Mouse (Mus musculus) midbrain, embryonic 12.5 days (tissue): ENCODE data around the gene Ptgfrn. TPM values are rescaled to one million over a fixed set of nuclear protein-coding genes. Genes with fewer than 3 reads are reported as not detected.

Experiments
- ATAC-seq: fragments of 200-750 bp; cut with Nextera tagmentation; 2 replicates; pipeline ENCODE4 v1.8.0; 2017; ENCODE audit warnings: low read depth, moderate TSS enrichment, moderate library complexity; ENCODE audit not compliant: low FRiP score
- H3K27ac ChIP-seq: fragments of 300-500 bp; sonication (generic); replicated peaks from 2 replicates; pipeline ENCODE4 v1.5.1; 2016; ENCODE audit warnings: mild to moderate bottlenecking
- H3K27me3 ChIP-seq: fragments of 300-500 bp; sonication (generic); 2 replicates; pipeline ENCODE4 v1.6.1; 2016; ENCODE audit warnings: mild to moderate bottlenecking
- H3K36me3 ChIP-seq: fragments of 300-500 bp; sonication (generic); 2 replicates; pipeline ENCODE4 v1.6.1; 2016
- H3K4me1 ChIP-seq: fragments of 300-500 bp; sonication (generic); 2 replicates; pipeline ENCODE4 v1.6.1; 2016
- H3K4me2 ChIP-seq: fragments of 300-500 bp; sonication (generic); replicated peaks from 2 replicates; pipeline ENCODE4 v1.6.1; 2016; ENCODE audit warnings: mild to moderate bottlenecking, moderate library complexity
- H3K4me3 ChIP-seq: fragments of 300-500 bp; sonication (generic); 2 replicates; pipeline ENCODE4 v1.5.1; 2016; ENCODE audit warnings: mild to moderate bottlenecking
- H3K9ac ChIP-seq: fragments of 300-500 bp; sonication (generic); replicated peaks from 2 replicates; pipeline ENCODE4 v1.6.1; 2016; ENCODE audit warnings: mild to moderate bottlenecking, moderate library complexity
- H3K9me3 ChIP-seq: fragments of 300-500 bp; sonication (generic); 2 replicates; pipeline ENCODE4 v1.6.1; 2016; ENCODE audit warnings: mild to moderate bottlenecking
- WGBS: fragments of 180-500 bp; shearing (Covaris S2); methylation state at CpG from one replicate; pipeline ENCODE4 v1.1.7; 2016; 5-methylcytosine and 5-hydroxymethylcytosine counted together
- polyA plus RNA-seq: library from polyadenylated mRNA; unstranded; fragments of >200 nt; fragmentation: Nextera tagmentation; extraction: Ambion mirVana; gene quantifications from 2 replicates; pipeline ENCODE4 v1.2.1, GENCODE M21; 2016

Gene Ptgfrn
- polyA plus RNA-seq, 1 experiment from 2014 or later, result 1.9 TPM

DNA sequence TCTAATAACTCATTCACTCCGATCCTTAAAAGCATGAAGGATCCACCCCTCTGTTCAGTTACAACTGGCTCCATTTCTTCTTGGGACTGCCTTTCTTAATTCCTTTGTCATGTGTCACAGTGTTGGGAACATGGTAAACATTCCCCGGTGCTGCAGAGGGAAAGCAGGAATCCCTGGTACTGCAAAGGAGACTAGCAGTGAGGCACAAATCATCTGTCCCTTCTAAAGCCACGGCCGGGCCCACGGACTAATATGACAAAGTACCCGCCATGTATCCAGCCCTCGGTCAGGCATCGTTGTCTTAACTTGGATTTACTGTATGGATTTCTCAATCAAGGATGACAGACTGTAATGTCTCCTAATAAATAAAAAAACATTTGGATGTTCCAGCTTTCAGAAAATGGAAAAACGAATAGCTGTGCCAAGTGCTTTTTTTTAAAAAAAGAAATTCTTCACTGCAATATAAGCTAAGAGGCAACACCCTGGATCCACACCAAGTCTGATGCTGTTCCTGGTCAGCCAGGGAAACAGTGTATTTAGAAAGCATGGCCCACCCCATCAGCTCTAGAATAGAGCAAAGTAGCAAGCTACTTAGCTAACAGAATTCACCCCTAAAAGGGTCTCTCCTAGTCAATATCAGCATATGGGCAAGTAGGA lies 10.2 kb downstream of the Ptgfrn start:
- no peaks in the 10 kb centered on the region for H3K9me3 ChIP-seq
- no peak overlapping the region for H3K27ac ChIP-seq
- H3K9ac ChIP-seq, result no peak overlapping the region
- 87% methylated on average over 9 of the region's 9 CpGs for WGBS
- 0 out of 2 replicates have a peak, but pooled peaks cover 3% of the 10 kb centered on the region for H3K27me3 ChIP-seq
- ATAC-seq, result no peak
- H3K36me3 ChIP-seq, result no peaks in the 10 kb centered on the region
- peaks cover 32% of the 10 kb centered on the region; the same call in 1 of the 2 replicates for H3K4me1 ChIP-seq
- H3K4me3 ChIP-seq, result no peak overlapping the region
- H3K4me2 ChIP-seq, result no peak overlapping the region

DNA sequence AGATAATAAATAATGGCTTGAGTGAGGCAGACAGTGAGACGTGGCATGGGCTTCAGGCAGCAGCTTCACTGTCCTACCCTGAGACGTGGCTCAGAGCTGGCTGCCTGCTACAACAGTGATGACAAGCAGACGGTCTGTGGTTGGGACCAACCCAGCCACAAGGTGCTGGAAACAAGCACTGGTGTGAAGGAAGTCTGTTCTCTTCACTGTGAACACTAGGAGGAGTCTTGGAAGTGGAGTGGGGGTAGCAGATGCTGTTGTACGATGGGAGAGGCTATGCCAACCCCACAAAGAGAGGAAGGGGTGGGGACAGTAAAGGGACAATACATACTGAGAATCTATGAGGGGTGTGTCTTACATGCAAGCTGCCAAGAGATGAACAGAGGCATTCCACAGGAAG lies 12.0 kb downstream of the Ptgfrn start:
- H3K9ac ChIP-seq, result no peak overlapping the region
- H3K4me1 ChIP-seq, result peaks cover 27% of the 10 kb centered on the region; the same call in 1 of the 2 replicates
- no peak overlapping the region for H3K27ac ChIP-seq
- H3K27me3 ChIP-seq, result 0 out of 2 replicates have a peak, but pooled peaks cover 3% of the 10 kb centered on the region
- no peak overlapping the region for H3K4me2 ChIP-seq
- H3K9me3 ChIP-seq, result no peaks in the 10 kb centered on the region
- ATAC-seq, result no peak
- WGBS, result 68% methylated on average over 4 of the region's 4 CpGs
- no peaks in the 10 kb centered on the region for H3K36me3 ChIP-seq
- no peak overlapping the region for H3K4me3 ChIP-seq

DNA sequence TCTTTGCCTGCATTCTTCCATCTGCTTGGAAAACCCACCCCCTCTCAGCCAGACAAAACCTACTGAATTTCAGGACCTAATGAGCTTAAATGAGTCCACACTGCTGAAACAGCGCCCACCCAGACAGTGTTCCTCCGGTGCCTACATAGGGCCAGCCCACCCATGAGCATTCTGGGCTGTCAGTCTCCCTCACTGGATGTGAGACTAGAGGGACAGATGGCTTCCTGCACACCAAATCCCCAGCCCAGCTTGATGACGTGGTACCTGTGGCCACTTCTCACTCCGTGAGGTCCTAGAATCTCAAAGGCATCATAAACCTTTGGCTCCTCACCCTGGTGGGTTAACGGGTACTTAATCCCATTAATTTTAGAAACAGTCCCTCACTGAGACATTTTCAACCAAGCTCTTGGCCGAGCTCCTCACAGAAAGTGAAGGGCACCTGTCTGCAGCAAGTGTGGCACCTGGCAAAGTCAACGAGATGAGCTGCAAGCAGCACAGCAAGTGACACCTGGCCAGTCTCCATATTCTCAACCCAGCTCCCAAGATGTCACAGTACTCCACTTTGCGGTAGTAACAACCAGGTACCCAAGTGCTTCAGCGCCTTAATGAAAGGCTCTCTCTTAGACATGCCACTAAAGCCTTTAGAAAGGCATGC lies 12.8 kb downstream of the Ptgfrn start:
- ATAC-seq, result no peak
- H3K4me1 ChIP-seq, result peaks cover 32% of the 10 kb centered on the region
- H3K36me3 ChIP-seq, result no peaks in the 10 kb centered on the region
- WGBS, result 70% methylated on average over 9 of the region's 9 CpGs
- no peak overlapping the region for H3K4me2 ChIP-seq
- 0 out of 2 replicates have a peak, but pooled peaks cover 3% of the 10 kb centered on the region for H3K27me3 ChIP-seq
- no peaks in the 10 kb centered on the region for H3K9me3 ChIP-seq
- no peak overlapping the region for H3K4me3 ChIP-seq
- H3K27ac ChIP-seq, result no peak overlapping the region
- H3K9ac ChIP-seq, result no peak overlapping the region

DNA sequence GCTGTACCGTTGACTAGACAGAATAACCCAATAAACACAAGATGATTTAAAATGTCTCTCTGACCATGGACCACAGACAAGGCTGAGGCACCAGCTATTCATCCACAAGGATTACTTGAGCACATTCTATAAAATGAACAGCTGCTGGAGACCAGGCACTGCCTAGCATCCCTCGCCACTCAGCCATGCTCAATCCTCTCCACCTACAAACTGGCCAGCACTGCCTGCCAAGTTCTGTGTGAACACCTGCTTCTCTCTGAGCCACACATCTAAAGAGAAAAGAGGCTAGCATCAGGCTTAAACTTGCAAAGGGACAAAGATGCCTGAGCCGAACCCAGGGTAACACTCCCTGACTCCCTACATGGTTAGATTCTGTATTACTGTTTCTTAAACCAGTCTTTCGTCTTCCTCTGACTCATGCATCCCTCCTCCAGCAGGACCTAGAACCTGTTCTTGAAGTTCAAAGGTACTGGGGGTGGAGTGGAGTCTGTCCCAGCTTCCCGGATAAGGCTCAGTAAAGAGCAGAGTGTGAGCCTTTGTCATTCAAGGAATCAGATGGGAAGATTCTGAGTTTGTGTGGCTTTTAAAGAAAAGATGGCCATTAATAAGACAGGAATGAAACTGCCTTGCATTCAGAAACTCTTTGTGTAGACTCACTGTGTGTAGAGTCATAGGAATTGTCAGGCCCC lies 14.2 kb downstream of the Ptgfrn start:
- 77% methylated on average over 5 of the region's 5 CpGs for WGBS
- ATAC-seq, result no peak
- H3K36me3 ChIP-seq, result no peaks in the 10 kb centered on the region
- no peak overlapping the region for H3K4me2 ChIP-seq
- H3K27ac ChIP-seq, result no peak overlapping the region
- no peak overlapping the region for H3K9ac ChIP-seq
- no peaks in the 10 kb centered on the region for H3K9me3 ChIP-seq
- 0 out of 2 replicates have a peak, but pooled peaks cover 3% of the 10 kb centered on the region for H3K27me3 ChIP-seq
- H3K4me1 ChIP-seq, result peaks cover 30% of the 10 kb centered on the region
- no peak overlapping the region for H3K4me3 ChIP-seq

DNA sequence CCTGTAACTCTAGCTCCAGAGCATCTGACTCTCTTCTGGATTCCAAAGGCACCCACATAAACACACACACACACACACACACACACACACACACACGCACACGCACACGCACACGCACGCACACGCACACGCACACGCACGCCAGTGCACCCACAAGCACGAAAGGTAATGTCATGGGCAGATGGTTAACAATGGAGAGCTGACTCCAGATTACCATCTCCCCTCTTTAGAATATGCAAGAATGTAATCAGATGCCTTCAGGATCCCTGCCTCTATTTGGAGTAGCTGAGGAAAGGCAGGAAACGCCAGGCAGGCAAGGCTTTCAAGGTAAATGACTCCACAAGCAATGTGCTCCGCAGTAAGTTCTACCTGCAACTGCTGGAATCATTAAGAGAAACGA lies 17.9 kb downstream of the Ptgfrn start:
- WGBS, result 75% methylated on average over 13 of the region's 13 CpGs
- H3K4me1 ChIP-seq, result peaks cover 22% of the 10 kb centered on the region
- no peaks in the 10 kb centered on the region for H3K9me3 ChIP-seq
- H3K27me3 ChIP-seq, result no peaks in the 10 kb centered on the region
- no peak overlapping the region for H3K4me2 ChIP-seq
- no peaks in the 10 kb centered on the region for H3K36me3 ChIP-seq
- no peak overlapping the region for H3K27ac ChIP-seq
- H3K9ac ChIP-seq, result no peak overlapping the region
- ATAC-seq, result no peak
- no peak overlapping the region for H3K4me3 ChIP-seq

DNA sequence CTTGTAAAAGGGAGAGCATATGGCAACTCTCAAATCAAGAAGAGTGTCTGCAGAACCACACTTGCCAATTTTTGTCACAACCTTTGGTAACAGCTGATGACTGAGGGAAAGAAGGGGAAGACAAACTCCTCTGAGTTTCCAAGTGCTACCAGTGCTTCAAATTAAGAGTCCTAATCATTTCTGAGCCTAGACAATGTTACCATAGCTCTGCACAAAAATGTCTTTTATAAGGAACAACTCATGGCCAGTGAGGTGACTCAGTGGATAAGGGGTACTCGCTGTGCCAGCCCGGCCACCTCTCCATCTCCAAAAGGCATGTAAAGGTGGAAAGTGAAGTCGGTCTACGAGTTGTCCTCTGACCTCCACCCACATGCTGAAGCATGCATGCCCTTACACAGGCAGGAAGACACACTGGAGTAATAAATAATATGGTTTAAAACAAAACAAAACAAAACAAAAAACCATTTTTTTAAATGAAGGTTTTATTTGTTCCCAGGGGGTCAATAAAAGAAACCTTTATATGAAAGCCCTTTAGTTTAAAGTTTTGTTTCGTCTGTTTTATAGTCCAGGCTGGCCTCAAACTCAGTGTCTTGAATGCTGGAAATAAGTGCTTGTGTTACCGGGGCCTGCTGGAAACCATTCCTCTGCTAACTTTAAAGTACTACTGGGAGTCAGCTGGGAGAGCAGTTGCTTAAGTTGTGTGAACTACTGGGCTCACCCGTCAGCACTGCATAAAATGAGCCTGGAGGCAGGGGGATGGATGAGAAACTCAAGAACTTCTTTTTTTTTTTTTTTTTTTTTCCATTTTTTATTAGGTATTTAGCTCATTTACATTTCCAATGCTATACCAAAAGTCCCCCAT lies 23.3 kb downstream of the Ptgfrn start:
- Histone ChIP-seq H3K9ac (no peak overlapping the region), H3K27ac (no peak overlapping the region), H3K27me3 (no peaks in the 10 kb centered on the region), H3K4me3 (no peak overlapping the region), H3K9me3 (no peaks in the 10 kb centered on the region), H3K4me1 (no peaks in the 10 kb centered on the region), H3K36me3 (no peaks in the 10 kb centered on the region), H3K4me2 (no peak overlapping the region)
- ATAC-seq, result no peak
- 83% methylated on average over 7 of the region's 7 CpGs for WGBS

DNA sequence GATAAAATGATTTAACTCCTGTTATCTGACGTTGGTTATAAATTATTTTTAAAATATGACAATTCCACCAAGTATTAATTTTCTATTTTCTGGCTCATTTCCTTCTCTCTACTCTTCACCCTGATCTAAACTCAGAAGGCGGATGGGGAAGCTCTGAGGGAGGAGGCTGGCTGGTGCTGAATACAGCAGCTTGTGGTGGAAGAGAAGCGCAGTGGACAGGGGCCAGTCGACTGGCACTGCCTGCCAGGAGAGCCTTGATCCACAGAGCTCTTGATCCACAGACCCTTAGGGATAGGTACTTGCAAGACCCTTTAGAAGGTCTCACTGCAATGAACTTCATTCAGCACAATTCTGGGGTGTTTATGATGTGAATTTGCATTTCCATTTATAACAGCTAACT lies 29.2 kb downstream of the Ptgfrn start:
- H3K9me3 ChIP-seq, result no peaks in the 10 kb centered on the region
- ATAC-seq, result no peak
- H3K4me3 ChIP-seq, result no peak overlapping the region
- no peaks in the 10 kb centered on the region for H3K4me1 ChIP-seq
- no peak overlapping the region for H3K9ac ChIP-seq
- H3K27ac ChIP-seq, result no peak overlapping the region
- H3K27me3 ChIP-seq, result no peaks in the 10 kb centered on the region
- H3K36me3 ChIP-seq, result peaks cover 6% of the 10 kb centered on the region; the same call in 1 of the 2 replicates
- H3K4me2 ChIP-seq, result no peak overlapping the region
- WGBS, result 92% methylated on average over 4 of the region's 4 CpGs

DNA sequence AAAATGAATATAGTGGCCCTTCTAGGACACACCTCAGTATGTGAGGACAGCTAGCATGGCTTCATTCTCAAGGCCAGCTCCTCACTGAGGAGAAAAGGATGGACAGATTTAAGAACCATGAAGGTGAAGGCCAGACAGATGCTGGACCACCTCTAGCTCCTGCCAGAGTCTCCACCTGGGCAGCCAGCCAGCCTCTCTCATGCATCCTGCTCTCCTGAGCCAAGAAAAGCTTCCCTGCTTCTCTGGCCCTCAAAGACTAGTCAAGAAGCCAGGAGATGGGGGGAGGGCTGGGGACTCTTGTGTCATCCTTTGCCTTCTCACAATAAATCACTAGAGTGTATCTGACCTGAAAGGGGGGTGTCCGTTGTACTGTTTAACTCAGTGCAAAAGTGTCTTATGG lies 31.7 kb downstream of the Ptgfrn start:
- WGBS, result 89% methylated on average over 1 of the region's 1 CpGs
- no peaks in the 10 kb centered on the region for H3K27me3 ChIP-seq

DNA sequence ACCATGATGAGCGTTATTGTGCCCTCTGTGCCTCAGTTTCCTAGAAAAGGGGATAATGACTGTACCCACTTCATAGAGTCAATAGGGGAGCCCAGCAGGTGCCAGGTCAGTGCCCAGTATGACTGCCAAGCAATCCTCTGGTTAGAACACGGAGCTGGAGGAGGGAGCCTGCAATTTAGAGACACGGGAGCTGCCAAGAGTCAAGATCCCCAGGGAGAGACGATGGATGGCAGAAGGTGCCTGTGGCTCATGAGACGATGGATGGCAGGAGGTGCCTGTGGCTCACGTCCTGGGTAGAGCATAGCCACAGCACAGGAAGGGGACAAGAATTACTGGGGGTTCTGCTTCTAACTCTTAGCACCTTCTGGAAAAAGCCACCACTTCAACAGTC lies 32.4 kb downstream of the Ptgfrn start:
- Histone ChIP-seq H3K9me3 (no peaks in the 10 kb centered on the region), H3K9ac (no peak overlapping the region), H3K4me2 (no peak overlapping the region), H3K27me3 (no peaks in the 10 kb centered on the region), H3K27ac (no peak overlapping the region), H3K36me3 (peaks cover 6% of the 10 kb centered on the region; the same call in 1 of the 2 replicates), H3K4me3 (no peak overlapping the region), H3K4me1 (peaks cover 4% of the 10 kb centered on the region; the same call in 1 of the 2 replicates)
- 92% methylated on average over 6 of the region's 6 CpGs for WGBS
- ATAC-seq, result no peak

More for the DNA sequence above, 31.7 kb downstream of the Ptgfrn start:
- no peak overlapping the region for H3K27ac ChIP-seq
- H3K4me1 ChIP-seq, result no peaks in the 10 kb centered on the region
- H3K9ac ChIP-seq, result no peak overlapping the region
- ATAC-seq, result no peak
- no peak overlapping the region for H3K4me3 ChIP-seq
- H3K9me3 ChIP-seq, result no peaks in the 10 kb centered on the region
- no peak overlapping the region for H3K4me2 ChIP-seq
- H3K36me3 ChIP-seq, result peaks cover 6% of the 10 kb centered on the region; the same call in 1 of the 2 replicates

DNA sequence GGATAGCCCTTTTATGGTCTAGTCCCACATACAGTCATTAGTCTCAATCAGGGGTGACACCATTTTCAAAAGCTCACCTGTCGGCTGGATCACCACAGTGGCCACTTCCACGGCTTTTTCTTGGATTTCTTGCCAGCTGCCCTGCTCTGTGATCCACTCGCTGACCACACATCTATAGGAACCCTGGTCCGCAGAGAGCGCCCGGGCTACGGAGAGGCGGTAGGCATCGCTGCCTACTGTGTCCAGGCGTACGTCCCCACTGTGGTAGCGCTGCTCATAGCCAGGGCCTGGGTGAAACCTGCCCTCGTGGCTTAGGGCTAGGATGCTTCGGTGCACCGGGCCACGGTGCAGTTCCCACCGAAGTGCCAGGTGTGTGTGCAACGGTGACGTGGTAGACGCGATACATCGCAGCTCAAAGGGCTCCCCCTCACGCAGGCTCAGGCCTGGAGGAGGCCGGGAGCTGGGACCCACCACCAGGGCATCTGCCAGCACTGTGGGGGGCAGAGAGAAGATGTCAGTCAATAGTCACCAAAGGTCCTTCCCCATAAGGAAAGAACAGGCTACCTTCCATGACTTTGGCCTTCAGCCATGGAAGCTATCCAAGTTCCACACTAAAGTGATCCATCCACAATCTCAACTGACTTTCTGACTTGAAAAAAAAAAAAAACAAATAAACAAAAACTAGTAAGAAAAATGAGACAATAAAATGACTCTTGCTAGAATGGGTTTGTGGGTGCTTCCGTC lies 32.9 kb downstream of the Ptgfrn start:
- H3K4me3 ChIP-seq, result no peak overlapping the region
- H3K27ac ChIP-seq, result no peak overlapping the region
- peaks cover 9% of the 10 kb centered on the region for H3K4me1 ChIP-seq
- no peak for ATAC-seq
- H3K36me3 ChIP-seq, result peaks cover 6% of the 10 kb centered on the region; the same call in 1 of the 2 replicates
- H3K4me2 ChIP-seq, result no peak overlapping the region
- WGBS, result 96% methylated on average over 25 of the region's 25 CpGs
- no peaks in the 10 kb centered on the region for H3K9me3 ChIP-seq
- H3K27me3 ChIP-seq, result no peaks in the 10 kb centered on the region
- no peak overlapping the region for H3K9ac ChIP-seq

DNA sequence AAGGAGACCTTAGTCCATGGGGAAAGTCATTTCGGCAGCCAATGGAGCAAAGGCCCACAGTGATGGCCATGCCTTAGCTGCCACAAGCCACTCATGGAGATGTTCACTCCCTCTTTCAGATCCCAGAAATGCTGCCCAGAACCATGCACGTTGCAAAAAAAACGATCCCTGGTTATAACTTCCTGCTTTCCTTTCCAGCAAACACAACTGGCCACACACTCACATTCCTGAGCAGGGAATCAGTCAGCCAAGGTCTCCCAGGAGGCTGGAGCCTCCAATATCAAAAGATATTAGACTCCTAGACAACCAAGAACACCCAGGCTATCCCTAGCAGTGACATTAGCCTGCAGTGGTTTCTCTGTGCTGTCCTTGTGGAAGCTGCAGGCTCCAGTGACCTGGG lies 34.2 kb downstream of the Ptgfrn start:
- H3K4me3 ChIP-seq, result no peak overlapping the region
- H3K9me3 ChIP-seq, result no peaks in the 10 kb centered on the region
- H3K36me3 ChIP-seq, result peaks cover 6% of the 10 kb centered on the region; the same call in 1 of the 2 replicates
- no peak overlapping the region for H3K27ac ChIP-seq
- no peak overlapping the region for H3K4me2 ChIP-seq
- H3K27me3 ChIP-seq, result no peaks in the 10 kb centered on the region; the same call in 1 of the 2 replicates
- WGBS, result 74% methylated on average over 3 of the region's 3 CpGs
- peaks cover 22% of the 10 kb centered on the region for H3K4me1 ChIP-seq
- no peak for ATAC-seq
- H3K9ac ChIP-seq, result no peak overlapping the region
